Mouse (Mus musculus) left cerebral cortex, postnatal 25 days (tissue): ENCODE data around the gene Mfsd7a. TPM values are rescaled to one million over a fixed set of nuclear protein-coding genes. Genes with fewer than 3 reads are reported as not detected.
A peak's percentile ranks its signal among the peaks of the same experiment; 100 is the strongest.
"Not testable (repeated sequence)": the region's sequence is repeated elsewhere in the genome, so short reads cannot be mapped to it uniquely, and the experiment has no call there.

Source experiments
- DNase-seq, 2 experiments: peaks; one replicate each; pipeline ENCODE4 v3.0.0; 2022; ENCODE audit warnings: low spot score in 2 of 2, mixed read lengths in 1 of 2
- intact Hi-C: fragments of 180-260 bp; cut with DNase I; formaldehyde crosslinking; loops from one replicate; pipeline ENCODE4 v1.15.1; 2025
- total RNA-seq, 2 experiments: library from RNA; stranded (reverse); gene quantifications; 2 replicates each; pipeline ENCODE4 v1.2.3; 2021

The Mfsd7a gene
- total RNA-seq, result under 1 TPM; 0.25 to 0.69 TPM

GRCm38 (mm10) chr5:108448785-108449668 lies at the start of gene Mfsd7a:
Gene Mfsd7a (minus strand): TSS chr5:108448891.
- no peak for DNase-seq
- intact Hi-C loops, result no loop called here

DNA sequence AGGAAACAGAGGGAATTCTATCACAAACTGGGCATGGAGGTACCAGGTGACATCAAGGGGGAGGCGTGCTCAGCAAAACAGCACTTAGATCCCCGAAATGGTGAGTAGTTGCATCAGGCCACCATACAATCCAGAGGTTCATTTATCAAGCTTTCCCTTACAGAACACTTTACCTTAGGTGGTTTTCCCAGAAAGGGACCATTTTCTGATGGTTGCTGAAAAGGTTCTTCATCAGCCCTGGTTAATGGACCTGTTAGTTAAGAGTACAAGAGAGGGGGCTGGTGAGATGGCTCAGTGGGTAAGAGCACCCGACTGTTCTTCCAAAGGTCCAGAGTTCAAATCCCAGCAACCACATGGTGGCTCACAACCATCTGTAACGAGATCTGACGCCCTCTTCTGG lies 37.5 kb upstream of the Mfsd7a start:
- intact Hi-C loops, DNase-seq: not testable (repeated sequence)

DNA sequence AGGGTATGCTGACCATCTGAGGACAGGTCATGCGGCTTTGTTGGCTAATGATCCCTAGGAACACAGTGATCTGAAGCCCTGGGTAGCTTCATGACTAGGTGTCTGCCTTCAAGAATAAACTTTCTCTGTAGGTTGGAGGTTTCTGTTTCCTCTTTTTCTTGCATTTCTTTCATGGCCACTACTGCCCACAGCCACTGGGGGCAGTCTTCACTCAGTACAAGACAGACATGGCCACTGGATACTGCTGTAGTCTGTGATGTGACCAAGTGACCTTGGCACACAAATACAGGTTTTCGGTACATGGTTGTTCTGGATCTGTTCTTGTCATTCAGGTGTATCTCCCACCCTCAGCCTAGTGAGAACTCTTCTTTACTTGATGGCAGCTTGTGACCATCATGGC lies 36.5 kb upstream of the Mfsd7a start:
- DNase-seq, result no peak

DNA sequence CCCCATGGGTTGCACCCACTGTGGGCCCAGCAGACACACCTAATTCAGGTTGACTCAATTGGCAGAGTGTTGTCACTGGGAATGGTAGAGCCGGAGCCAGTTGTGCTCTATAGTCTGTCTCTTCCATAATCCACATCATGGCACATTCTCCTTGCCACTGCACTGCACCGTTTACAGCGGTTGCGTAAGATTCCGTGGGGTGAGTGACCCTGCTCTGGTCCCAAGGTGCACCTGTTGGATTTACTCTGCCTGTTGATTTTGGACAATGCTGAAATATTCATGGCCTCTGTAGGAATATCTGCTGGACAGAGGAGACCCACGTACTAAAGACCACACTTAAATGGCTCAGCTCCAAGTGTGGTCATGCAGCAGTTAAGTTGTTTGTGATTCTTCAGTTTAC lies 34.3 kb upstream of the Mfsd7a start:
- intact Hi-C loops, result no loop called here
- DNase-seq, result no peak

More for the DNA sequence above, 36.5 kb upstream of the Mfsd7a start:
- intact Hi-C loops, result no loop called here

- DNase-seq, result no peak
- intact Hi-C loops, result no loop called here
These were observed 27.3 kb upstream of the Mfsd7a start for GRCm38 (mm10) chr5:108475977-108476376.

DNA sequence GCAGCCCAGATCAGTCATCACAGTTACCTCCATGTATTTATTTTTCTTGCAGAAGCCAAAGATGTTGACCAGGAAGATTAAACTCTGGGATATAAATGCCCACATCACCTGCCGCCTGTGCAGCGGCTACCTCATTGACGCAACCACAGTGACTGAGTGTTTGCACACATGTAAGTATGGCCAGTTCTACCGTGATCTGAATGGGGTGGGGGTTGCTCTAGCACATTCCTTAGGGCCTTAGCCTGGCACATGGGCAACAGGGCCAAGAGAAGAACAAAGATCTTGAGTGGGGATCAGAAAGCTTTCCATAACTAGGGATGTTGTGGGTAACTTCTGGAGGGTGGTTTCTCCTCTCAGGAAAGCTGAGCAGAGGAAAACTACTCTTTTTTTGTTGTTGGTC lies 25.0 kb upstream of the Mfsd7a start:
- DNase-seq, result no peak
- intact Hi-C loops, result no loop called here

- intact Hi-C loops, result no loop called here
- no peak for DNase-seq
These were observed 20.9 kb upstream of the Mfsd7a start for GRCm38 (mm10) chr5:108469617-108470016.

- intact Hi-C loops, result no loop called here
These were observed 18.0 kb upstream of the Mfsd7a start for GRCm38 (mm10) chr5:108466647-108467046.

DNA sequence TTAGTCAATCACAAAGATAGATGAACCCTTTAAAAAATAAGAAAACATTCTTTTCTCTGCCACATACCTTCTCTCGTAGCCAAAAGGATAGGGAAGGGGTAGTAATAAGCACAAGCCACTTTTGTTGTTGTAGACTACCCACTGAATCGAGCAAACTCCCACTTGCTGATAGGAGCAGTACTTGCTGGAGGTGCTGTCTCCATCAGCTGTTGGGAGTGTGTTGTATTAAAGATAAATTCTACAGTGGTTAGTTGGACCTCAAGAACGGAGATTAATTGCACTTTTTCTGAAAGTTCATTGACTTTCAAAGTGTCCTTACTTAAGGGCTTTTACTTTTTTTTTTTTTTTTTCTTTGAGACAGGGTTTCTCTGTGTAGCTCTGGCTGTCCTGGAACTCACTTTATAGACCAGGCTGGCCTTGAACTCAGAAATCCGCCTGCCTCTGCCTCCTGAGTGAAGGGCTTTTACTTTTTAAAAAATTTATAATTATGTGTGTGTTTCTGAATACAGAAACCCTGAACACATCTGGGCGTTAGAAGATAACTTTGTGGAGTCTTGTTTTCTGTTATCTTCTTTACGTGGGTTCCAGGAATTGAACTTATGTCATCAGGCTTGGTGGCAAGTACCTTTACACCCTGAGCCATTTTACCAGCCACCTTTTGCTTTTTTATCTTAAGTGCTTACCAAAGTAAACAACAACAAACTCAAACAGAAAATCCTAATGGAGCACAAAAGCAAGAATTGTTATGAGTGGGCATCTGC lies 16.6 kb upstream of the Mfsd7a start:
- intact Hi-C loops, result no loop called here
- no peak for DNase-seq

More at GRCm38 (mm10) chr5:108466647-108467046, 18.0 kb upstream of the Mfsd7a start:
- DNase-seq, result no peak

DNA sequence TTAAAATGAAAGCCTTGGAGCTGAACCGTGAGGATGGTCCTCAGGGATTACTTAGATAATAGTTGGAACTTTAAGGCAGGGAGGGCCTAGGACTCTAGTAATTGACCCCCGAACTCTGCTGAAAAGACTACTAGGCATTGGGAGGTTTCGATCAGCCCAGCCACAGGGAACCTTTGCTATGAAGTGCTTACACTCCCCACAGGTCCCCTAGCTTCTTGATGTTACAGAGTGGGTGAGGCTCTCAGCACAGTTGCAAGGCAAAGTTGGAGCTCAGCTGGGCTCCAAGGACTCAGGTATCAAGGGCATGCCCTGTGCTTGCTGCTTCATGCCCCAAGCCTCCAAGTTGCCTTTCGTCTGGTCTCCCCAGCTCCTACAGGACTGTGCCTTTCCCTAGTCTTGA lies 13.8 kb upstream of the Mfsd7a start:
- intact Hi-C loops, result loop anchor here (5.0 kb wide), 1 partner anchor 95 kb away; the partner anchor contains the start of gene Gm42517
- no peak for DNase-seq

DNA sequence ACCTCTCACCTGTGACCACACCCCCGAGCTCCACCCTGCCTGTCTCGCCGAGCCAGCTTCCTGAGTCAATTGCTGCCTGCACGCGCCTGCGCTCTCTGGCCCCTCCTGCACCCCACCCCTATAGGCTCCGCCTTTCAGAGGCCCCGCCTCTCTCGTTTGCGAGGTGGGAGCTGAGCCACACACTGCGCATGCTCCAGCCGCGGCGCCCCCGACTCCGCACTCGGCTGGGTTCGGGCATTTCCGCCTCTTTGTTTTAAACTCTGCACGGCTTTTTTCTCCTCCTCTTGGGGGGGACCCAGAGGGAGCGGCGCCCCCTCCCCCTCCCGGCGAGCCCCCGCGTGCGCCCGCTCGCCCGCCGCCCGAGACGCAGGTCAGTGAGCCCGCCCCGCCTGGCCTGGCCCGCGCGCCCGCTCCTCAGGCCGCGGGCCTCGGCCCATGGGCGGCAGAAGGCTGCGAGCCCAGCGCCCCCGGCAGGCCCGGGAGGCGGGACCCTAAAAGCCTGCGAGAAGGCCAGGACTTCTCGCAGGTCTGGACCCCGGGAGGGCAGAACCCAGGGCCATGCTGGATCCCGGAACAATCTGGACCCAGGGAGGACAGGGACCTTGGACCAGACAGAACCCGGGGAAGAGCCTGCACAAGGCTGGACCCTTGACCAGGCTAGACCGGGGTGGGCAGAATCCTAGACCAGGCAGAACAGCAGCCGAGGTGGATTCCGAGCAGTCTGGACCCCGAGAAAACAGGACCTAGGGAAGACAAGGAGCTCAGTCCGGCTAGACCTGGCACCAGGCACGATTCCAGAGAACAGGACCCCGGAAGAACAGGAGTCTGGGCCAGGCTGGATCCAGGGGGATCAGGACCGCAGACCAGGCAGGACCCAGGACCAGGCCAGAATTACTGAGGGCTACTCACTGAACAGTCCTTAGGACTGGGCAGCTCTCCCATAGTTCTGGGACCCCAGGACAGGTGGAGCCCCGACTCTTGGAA lies 12.7 kb upstream of the Mfsd7a start, which contains the start of gene Pcgf3:
Gene Pcgf3, plus strand, starts transcription at position 151 of the 984 bp plus-strand sequence.
- intact Hi-C loops, result loop anchor here (2.0 to 5.0 kb wide), 2 partner anchors 27 to 94 kb away; partner anchors contain the start of genes Atp5k and Gm42517
- DNase-seq, result peak; percentile 92 to 98

GRCm38 (mm10) chr5:108460461-108460860 lies 11.8 kb upstream of the Mfsd7a start:
- intact Hi-C loops, result loop anchor here (2.0 to 5.0 kb wide), 2 partner anchors 26 to 93 kb away; partner anchors contain the start of genes Atp5k and Gm42517
- no peak for DNase-seq

GRCm38 (mm10) chr5:108458706-108459105 lies 10.0 kb upstream of the Mfsd7a start:
- no peak for DNase-seq
- intact Hi-C loops, result no loop called here

DNA sequence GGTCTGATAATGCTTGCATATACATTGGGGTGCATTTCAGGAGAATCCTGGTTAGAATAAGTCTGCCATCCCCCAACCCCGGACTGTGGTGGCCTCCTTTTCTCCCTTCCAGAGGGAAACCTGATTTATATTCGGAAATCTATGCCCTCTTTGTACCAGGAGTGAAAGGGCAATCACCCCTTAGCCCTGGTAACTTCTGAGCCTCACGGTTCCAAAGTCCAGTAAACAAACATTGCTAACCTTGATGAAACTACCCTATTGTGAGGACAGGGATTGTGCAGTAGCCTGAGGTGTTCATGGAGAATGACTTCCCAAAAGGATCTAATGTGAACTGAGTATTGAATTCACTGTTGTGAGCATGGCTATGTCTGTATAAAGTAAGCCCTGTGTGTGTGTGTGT lies 5.4 kb upstream of the Mfsd7a start:
- DNase-seq, result no peak
- intact Hi-C loops, result no loop called here

- DNase-seq, result no peak
- intact Hi-C loops, result no loop called here
These were observed 3.7 kb upstream of the Mfsd7a start for GRCm38 (mm10) chr5:108452422-108452821.

- intact Hi-C loops, result no loop called here
These were observed 2.9 kb upstream of the Mfsd7a start for GRCm38 (mm10) chr5:108451611-108452010.

DNA sequence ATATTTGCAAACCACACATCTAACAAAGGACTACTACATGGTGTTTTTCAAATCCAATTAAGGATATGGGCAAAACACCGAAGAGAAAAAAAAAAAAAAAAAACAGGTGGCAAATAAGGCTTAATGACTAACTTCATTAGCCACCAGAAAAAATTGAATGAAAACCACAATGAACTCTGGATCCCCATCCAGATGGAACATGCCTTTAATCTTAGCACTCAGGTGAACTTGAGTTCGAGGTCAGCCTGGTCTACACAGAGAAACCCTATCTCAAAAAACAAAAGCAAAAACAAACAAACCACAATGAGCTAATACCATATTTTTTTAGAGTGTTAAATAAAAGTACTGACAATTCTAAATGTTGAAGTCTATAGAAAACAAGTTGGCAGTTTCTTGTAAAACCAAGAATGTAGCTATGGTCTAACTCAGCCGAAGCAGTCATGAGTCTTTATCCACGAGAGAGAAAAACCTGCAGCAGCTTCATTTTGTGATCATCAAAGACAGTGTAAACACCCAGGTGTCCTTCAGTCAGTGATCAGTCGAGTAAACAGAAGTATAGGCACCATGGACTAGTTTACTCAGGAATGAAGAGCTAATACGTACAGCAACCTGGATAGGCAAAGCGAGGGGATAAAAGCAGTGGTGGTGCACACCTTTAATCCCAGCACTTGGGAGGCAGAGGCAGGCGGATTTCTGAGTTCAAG lies 2.3 kb upstream of the Mfsd7a start:
- intact Hi-C loops, result no loop called here
- DNase-seq, result no peak

More at GRCm38 (mm10) chr5:108451611-108452010, 2.9 kb upstream of the Mfsd7a start:
- DNase-seq, result no peak

DNA sequence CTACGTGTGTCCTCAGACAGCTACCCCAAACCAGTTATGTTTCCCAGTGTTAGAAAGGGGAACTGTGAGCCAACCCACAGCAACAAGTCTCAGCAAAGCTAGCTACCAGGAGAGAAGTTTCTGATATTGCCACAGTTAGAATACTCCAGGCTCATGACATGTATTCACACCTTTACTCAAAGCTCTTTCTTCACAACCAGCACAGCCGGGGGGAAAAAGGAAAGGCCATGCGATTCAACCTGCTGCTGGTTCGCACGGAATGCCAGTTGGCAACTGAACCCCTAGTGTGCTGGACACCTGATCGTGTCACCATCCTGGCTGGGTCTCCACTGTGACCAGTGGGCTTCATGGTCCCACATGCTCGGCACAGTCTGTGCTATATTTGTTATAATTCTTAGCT lies 834 bp downstream of the Mfsd7a start:
- intact Hi-C loops, result no loop called here

DNA sequence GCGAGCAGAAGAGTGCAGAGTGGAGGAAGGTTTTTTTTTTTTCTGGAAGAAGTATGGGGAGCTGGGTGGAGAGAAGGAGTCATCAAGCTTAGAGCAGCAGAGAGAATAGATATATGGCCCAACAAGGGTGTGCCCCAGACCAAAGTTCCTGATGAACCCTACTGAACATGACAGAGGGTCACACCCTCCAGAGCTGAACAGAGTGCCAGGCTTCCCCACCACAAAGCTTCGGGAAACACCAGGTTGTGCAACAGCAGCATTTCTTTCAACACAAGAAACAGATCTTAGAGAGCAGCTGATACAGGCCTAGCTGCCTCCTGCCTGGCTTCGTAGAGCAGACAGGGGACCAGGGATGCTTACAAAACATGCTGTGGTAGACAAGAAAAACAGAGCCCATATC lies 1.7 kb downstream of the Mfsd7a start:
- intact Hi-C loops, result no loop called here

More for the DNA sequence above, 834 bp downstream of the Mfsd7a start:
- DNase-seq, result no peak

More for the DNA sequence above, 1.7 kb downstream of the Mfsd7a start:
- DNase-seq, result no peak
